Mouse (Mus musculus) liver, adult 2 months (tissue): ENCODE measurements around the gene Tob1.

Experiments used
- CTCF ChIP-seq: fragments of 200-500 bp; IDR thresholded peaks from 2 replicates; pipeline ENCODE4 v1.5.1; 2011; ENCODE audit warnings: low read depth, low read length, control low read depth
- POLR2A ChIP-seq: fragments of 200-500 bp; IDR thresholded peaks from 2 replicates; pipeline ENCODE4 v1.6.1; 2011; ENCODE audit warnings: low read length, control low read depth; ENCODE audit not compliant: insufficient read depth; ENCODE audit errors: extremely low read depth

- TF ChIP-seq POLR2A (no peak), CTCF (no peak)
These were observed 8.2 kb upstream of the Tob1 start for GRCm38 (mm10) chr11:94203066-94203465.
